Mouse (Mus musculus): ENCODE measurements around the gene Zfp14.

Gene Zfp14

DNA sequence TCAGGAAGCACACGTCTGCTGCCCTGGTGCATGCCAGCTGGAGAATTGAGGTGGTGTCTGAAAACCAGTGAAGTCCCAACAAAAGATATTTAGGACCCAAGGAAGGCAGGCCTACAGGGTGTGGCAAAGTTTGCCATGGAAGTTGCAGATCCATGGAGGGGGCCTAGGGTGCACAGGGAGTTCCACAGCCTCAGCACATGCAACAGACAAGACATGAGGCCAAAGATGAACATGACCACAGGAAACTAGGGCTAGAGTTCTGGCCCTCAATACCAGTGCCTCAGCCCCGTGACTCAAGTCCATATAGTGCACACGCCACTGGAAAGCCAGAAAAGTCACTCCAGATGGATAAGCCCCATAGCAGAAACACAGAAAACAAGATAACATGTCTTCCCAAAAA lies 22.6 kb downstream of the Zfp14 start:
- DNase-seq (ENCODE audit: low spot score in 2 of 2), result no peak

- DNase-seq (ENCODE audit: low spot score in 2 of 2), result no peak
Observed at GRCm38 (mm10) chr7:30027331-30027730, 23.8 kb downstream of the Zfp14 start.

DNA sequence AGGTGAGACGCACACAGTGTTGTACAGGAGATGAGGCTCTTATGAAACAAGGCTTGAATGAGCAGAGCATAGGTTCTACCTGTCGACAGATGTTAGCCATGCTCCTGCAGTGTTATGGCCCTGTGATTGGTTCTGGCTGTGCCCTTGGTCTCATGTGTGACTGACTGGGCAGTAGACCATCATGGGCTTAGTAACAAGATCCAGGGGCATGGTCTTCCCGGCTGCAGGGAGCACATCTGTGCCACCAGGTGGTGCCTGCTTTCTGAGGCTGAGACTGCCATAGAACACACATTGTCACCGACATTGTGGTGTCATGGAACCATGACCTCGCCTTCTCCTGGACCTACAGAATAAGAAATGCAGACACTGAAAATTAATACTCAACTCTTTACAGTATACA lies 25.8 kb downstream of the Zfp14 start:
- no peak for DNase-seq (ENCODE audit: low spot score in 2 of 2)

DNA sequence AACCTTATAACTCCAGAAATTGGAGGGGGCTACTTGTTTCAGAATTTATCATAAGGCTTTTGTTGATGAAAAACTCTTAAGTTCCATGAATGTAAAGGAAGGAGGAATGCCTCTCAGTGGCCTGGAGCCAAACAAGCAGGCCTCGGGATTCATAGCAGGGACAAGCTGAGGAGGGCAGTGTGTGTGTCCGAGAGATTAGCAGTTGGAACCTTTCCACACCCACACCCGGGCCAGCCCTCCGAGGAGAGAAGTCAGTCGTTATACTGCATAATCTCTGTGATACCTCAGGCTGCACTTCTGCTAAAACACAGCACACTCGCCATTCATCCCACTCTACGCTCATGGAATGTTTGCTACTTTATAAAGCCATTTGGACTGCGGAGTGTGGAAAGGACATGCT lies 27.4 kb downstream of the Zfp14 start:
- DNase-seq (ENCODE audit: low spot score in 2 of 2), result no peak

- no peak for DNase-seq (ENCODE audit: low spot score in 2 of 2)
Observed at GRCm38 (mm10) chr7:30023324-30023723, 27.9 kb downstream of the Zfp14 start.

DNA sequence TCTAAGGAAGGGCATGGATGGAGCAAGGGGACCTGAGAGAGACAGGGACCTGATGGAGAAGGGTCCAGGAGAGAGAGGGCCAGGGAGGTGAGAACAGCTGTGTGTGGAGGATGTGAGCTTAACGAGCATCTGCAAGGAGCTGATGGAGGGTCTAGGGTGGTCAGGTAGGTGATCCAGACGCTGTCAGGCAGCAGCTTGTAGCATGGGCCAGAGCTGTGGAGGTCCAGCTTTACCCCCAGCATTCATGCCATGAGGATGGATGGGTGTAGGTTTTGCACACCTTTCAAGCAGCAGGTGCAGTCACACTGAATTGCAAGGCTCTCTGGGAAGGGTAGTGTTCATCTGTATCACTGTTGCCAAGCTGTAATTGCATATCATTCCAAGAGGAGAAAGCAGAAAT lies 31.6 kb downstream of the Zfp14 start:
- no peak for DNase-seq (ENCODE audit: low spot score in 2 of 2)

GRCm38 (mm10) chr7:30017226-30017625 lies 34.0 kb downstream of the Zfp14 start:
- no peak for DNase-seq (ENCODE audit: low spot score in 2 of 2)

DNA sequence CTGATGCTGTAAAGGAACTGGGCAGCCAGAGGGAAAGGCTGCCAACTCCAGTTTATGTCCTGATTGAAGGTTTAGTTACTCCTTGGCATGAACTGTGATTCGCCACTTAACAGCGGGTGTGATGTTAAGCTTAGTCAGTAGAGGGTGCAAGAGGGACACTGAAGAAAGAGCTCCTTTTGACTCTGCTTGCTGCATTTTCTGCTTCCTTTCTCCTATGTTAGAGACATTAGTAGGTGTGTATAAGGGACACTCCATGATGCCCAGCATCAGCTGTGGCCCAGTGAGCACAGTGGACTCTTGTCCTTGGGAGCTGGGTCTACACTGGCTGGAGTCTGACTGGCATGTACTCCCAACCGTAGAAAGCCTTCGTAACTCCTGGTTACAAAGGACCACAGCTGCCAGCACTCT lies 38.2 kb downstream of the Zfp14 start:
- peak in 1 of 2 experiments; percentile 57 for DNase-seq (ENCODE audit: low spot score in 2 of 2)

GRCm38 (mm10) chr7:30010551-30011195 lies 40.5 kb downstream of the Zfp14 start:
- DNase-seq (ENCODE audit: low spot score in 2 of 2), result no peak

DNA sequence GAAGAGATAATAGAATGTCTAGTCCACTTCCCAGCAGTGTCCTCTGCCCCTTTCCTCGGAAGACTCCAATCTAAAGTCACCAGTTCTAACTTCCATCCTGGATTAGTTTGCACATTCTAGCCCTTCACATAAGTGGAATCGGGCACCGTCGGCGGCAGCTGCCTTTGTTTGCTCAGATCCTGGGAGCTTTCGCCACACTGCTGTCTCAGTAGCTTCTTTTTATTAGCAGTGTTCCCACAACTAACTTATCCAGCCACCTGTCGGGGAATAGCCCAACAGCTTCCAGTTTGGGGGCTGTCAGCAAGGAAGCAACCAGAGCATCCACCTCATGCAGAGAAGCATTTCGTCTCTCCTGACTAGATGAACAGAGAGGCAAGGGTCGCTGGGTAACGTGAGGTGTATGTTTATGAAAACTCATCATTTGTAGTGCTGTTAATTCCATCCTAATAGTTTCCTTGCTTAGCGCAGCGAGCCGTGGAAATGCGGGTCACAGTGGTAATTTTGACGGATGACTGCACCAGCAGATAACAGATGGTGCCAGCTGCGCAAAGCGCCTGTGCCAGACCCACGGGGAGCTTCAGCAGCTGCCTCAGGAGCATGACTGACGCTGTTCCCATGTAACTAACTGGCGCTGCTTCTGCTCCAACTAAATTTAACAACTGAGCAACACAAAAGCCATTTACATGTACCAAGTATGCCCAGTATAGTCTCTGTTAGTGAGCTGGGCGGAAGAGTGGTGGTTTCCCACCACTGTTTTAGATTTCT lies 41.7 kb downstream of the Zfp14 start:
- DNase-seq (ENCODE audit: low spot score in 2 of 2), result no peak

- no peak for DNase-seq (ENCODE audit: low spot score in 2 of 2)
Observed at GRCm38 (mm10) chr7:30008020-30008690, 43.0 kb downstream of the Zfp14 start.

GRCm38 (mm10) chr7:30007601-30008000 lies 43.6 kb downstream of the Zfp14 start:
- no peak for DNase-seq (ENCODE audit: low spot score in 2 of 2)

GRCm38 (mm10) chr7:30000601-30001000 lies 50.6 kb downstream of the Zfp14 start:
- DNase-seq (ENCODE audit: low spot score in 2 of 2), result no peak

DNA sequence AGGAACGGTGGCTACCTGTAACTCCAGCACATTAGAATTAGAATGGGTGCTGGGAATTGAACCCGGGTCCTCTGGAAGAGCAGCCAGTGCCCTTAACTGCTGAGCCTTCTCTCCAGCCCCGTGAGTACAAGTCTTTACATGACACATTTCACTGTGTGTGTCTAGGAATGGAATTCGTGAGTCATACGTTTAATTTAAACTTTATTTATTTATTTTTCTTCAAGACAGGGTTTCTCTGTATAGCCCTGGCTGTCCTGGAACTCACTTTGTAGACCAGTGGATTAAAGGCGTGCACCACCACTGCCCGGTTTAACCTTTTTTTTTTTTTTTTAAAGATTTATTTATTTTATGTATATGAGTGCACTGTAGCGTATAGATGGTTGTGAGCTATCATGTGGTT lies 56.0 kb downstream of the Zfp14 start:
- DNase-seq (ENCODE audit: low spot score in 2 of 2), result no peak

GRCm38 (mm10) chr7:29993340-29993739 lies 57.8 kb downstream of the Zfp14 start:
- no peak for DNase-seq (ENCODE audit: low spot score in 2 of 2)

GRCm38 (mm10) chr7:29992698-29993097 lies 58.5 kb downstream of the Zfp14 start:
- no peak for DNase-seq (ENCODE audit: low spot score in 2 of 2)

GRCm38 (mm10) chr7:29989031-29989430 lies 62.1 kb downstream of the Zfp14 start:
- DNase-seq (ENCODE audit: low spot score in 2 of 2), result no peak

DNA sequence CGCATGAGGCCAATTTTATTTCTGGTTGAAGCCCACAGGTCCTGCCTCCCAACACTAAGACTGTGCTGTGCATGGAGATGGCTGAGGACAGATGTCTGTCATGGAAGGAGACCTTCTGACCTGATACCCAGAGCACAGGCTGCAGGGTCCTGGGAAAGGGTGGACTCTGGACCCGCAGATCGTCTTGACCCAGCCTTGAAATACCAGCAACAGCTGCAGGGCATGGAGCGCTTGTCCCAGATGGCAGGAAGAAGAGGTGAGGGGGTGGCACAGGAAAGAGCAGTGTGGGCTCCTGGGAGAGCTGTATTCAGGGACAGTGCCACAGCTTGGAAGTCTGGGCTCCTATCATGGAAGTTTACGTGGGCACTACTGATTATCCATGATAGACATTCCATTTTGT lies 63.6 kb downstream of the Zfp14 start:
- no peak for DNase-seq (ENCODE audit: low spot score in 2 of 2)
